Mouse (Mus musculus) testis, adult 2 months (tissue): ENCODE measurements around the gene Asb18. TPM values are rescaled to one million over a fixed set of nuclear protein-coding genes. Genes with fewer than 3 reads are reported as not detected.

Experiments used
- H3K27ac ChIP-seq: fragments of 200-500 bp; 2 replicates; pipeline ENCODE4 v1.5.1; 2012; ENCODE audit warnings: low read depth, low read length; ENCODE audit not compliant: control insufficient read depth, insufficient read depth
- H3K27me3 ChIP-seq: fragments of 200-500 bp; 2 replicates; pipeline ENCODE4 v1.6.1; 2012; ENCODE audit warnings: mild to moderate bottlenecking, low read length, moderate library complexity; ENCODE audit not compliant: control insufficient read depth, insufficient read depth
- H3K36me3 ChIP-seq: fragments of 200-500 bp; 2 replicates; pipeline ENCODE4 v1.6.1; 2012; ENCODE audit warnings: mild to moderate bottlenecking, low read length; ENCODE audit not compliant: control insufficient read depth, insufficient read depth
- H3K4me1 ChIP-seq: fragments of 200-500 bp; 2 replicates; pipeline ENCODE4 v1.6.1; 2012; ENCODE audit warnings: low read length; ENCODE audit not compliant: control insufficient read depth, insufficient read depth
- H3K4me3 ChIP-seq: fragments of 200-500 bp; 2 replicates; pipeline ENCODE4 v1.5.1; 2012; ENCODE audit warnings: low read depth, mild to moderate bottlenecking, low read length, moderate library complexity, mixed read lengths; ENCODE audit not compliant: control insufficient read depth
- CTCF ChIP-seq: fragments of 200-500 bp; IDR thresholded peaks from 2 replicates; pipeline ENCODE4 v1.5.1; 2012; ENCODE audit warnings: low read depth, mild to moderate bottlenecking, inconsistent platforms, low read length, moderate library complexity; ENCODE audit not compliant: control insufficient read depth, insufficient read depth, insufficient replicate concordance
- POLR2A ChIP-seq: fragments of 200-500 bp; IDR thresholded peaks from 2 replicates; pipeline ENCODE4 v1.6.1; 2012; ENCODE audit warnings: low read depth, mild to moderate bottlenecking, inconsistent platforms, low read length, moderate library complexity; ENCODE audit not compliant: control insufficient read depth
- polyA plus RNA-seq: library from polyadenylated mRNA; depleted of rRNA; stranded (reverse); fragments of >200 nt; gene quantifications from 2 replicates; pipeline ENCODE4 v1.2.3, GENCODE M21; 2012

Gene Asb18
- polyA plus RNA-seq, 1 experiment = 0.22 TPM

- Histone ChIP-seq H3K27ac (no peak overlapping the region), H3K27me3 (no peaks in the 10 kb centered on the region), H3K4me3 (no peak overlapping the region), H3K36me3 (no peaks in the 10 kb centered on the region), H3K4me1 (peaks cover 6% of the 10 kb centered on the region)
- no peak for TF ChIP-seq CTCF
- no peak for TF ChIP-seq POLR2A
Measured at GRCm38 (mm10) chr1:89963296-89963695, 51.2 kb downstream of the Asb18 start.

- H3K36me3 ChIP-seq = no peaks in the 10 kb centered on the region
- H3K4me1 ChIP-seq = no peaks in the 10 kb centered on the region
- H3K27me3 ChIP-seq = no peaks in the 10 kb centered on the region
- TF ChIP-seq POLR2A (no peak), CTCF (no peak)
- H3K4me3 ChIP-seq = no peak overlapping the region
- no peak overlapping the region for H3K27ac ChIP-seq
Measured at GRCm38 (mm10) chr1:89962092-89962491, 52.4 kb downstream of the Asb18 start.

- H3K36me3 ChIP-seq = no peaks in the 10 kb centered on the region
- H3K4me1 ChIP-seq = no peaks in the 10 kb centered on the region
- no peaks in the 10 kb centered on the region for H3K27me3 ChIP-seq
- TF ChIP-seq POLR2A (no peak), CTCF (no peak)
- H3K4me3 ChIP-seq = no peak overlapping the region
- H3K27ac ChIP-seq = no peak overlapping the region
Measured at GRCm38 (mm10) chr1:89959393-89959792, 55.1 kb downstream of the Asb18 start.

GRCm38 (mm10) chr1:89943202-89943601, 71.3 kb downstream of the Asb18 start:
- H3K4me3 ChIP-seq = no peak overlapping the region
- no peaks in the 10 kb centered on the region for H3K27me3 ChIP-seq
- H3K36me3 ChIP-seq = no peaks in the 10 kb centered on the region
- no peaks in the 10 kb centered on the region; the same call in none of the 2 replicates for H3K4me1 ChIP-seq
- TF ChIP-seq CTCF (peak; percentile 88; the same call in 1 of the 2 replicates), POLR2A (no peak)
- no peak overlapping the region for H3K27ac ChIP-seq

GRCm38 (mm10) chr1:89942395-89942976, 72.0 kb downstream of the Asb18 start:
- H3K27me3 ChIP-seq = no peaks in the 10 kb centered on the region
- no peak overlapping the region for H3K4me3 ChIP-seq

GRCm38 (mm10) chr1:89941701-89942381, 72.6 kb downstream of the Asb18 start:
- TF ChIP-seq POLR2A (no peak), CTCF (no peak)

More at GRCm38 (mm10) chr1:89942395-89942976, 72.0 kb downstream of the Asb18 start:
- TF ChIP-seq POLR2A (no peak), CTCF (no peak)
- Histone ChIP-seq H3K4me1 (no peaks in the 10 kb centered on the region; the same call in none of the 2 replicates), H3K27ac (no peak overlapping the region), H3K36me3 (no peaks in the 10 kb centered on the region)

GRCm38 (mm10) chr1:89940961-89941524, 73.4 kb downstream of the Asb18 start:
- H3K27ac ChIP-seq = no peak overlapping the region
- H3K36me3 ChIP-seq = no peaks in the 10 kb centered on the region
- no peak overlapping the region for H3K4me3 ChIP-seq
- TF ChIP-seq POLR2A = no peak
- no peak for TF ChIP-seq CTCF
- no peaks in the 10 kb centered on the region for H3K27me3 ChIP-seq
- no peaks in the 10 kb centered on the region; the same call in none of the 2 replicates for H3K4me1 ChIP-seq

More at GRCm38 (mm10) chr1:89941701-89942381, 72.6 kb downstream of the Asb18 start:
- H3K36me3 ChIP-seq = no peaks in the 10 kb centered on the region
- no peaks in the 10 kb centered on the region; the same call in none of the 2 replicates for H3K4me1 ChIP-seq
- no peak overlapping the region for H3K27ac ChIP-seq
- H3K4me3 ChIP-seq = no peak overlapping the region; the same call in 1 of the 2 replicates
- H3K27me3 ChIP-seq = no peaks in the 10 kb centered on the region
